Mouse (Mus musculus) lung, postnatal 36 days (tissue): ENCODE results near the gene Tbcd.

ENCODE experiments used
- DNase-seq: peaks from one replicate; pipeline ENCODE4 v3.0.0; 2022; ENCODE audit warnings: mixed read lengths

The Tbcd gene

GRCm38 (mm10) chr11:121543287-121543856 lies 91.6 kb downstream of the Tbcd start:
- no peak for DNase-seq

- peak; percentile 73 for DNase-seq
Observed at GRCm38 (mm10) chr11:121543922-121544321, 92.2 kb downstream of the Tbcd start.

DNA sequence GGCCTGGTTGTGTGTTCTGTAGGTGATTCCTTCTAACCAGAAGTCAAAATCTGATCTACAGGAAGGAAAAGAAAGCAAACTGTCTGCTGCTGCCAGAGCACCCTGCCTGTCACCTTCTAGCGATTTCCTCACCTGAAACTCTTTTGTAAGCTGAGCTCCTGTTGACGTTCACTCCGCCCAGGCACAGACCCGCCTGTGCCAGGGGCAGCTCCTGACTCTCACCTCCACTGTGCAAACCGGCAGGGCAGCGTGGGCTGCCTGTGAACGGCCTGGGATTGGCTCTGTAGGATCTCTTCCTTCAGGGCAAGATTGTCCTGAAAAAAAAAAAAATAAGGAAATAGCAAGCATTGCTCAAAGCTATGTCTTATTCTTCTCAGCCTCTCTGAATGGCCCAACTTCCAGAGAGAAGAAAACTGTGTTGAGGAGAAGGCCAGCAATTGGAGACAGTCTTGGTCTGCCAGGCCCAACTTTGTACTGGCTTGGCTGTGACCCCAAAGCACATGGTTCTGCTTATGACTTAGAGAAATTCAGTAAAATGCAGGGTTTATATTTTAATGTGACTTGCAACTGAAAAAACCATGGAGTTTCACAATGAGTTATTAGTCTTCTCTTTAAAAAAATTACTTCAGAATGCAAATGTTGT lies 93.1 kb downstream of the Tbcd start:
- peak; percentile 52 for DNase-seq

- no peak for DNase-seq
Observed at GRCm38 (mm10) chr11:121545398-121546034, 93.8 kb downstream of the Tbcd start.

GRCm38 (mm10) chr11:121547234-121547633 lies 95.5 kb downstream of the Tbcd start:
- no peak for DNase-seq

DNA sequence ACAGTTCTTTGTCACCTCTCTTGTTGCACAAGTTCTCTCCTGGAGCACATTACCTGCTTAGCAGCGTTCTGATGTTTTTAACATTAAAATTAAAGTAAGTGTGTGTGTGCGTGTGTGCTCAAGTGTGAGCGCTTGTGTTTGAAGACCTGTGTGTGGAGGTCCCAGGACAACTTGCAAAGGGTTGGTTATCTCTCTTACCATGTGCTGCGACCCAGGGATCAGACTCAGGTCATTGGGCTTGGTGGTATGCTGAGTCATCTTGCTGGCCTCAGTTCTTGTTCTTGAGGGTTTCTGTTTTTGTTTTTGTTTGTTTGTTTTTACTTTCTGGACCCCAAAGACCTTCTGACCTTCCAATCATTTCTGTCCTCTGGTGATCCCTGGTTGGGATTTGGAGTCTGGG lies 96.2 kb downstream of the Tbcd start:
- DNase-seq = no peak

DNA sequence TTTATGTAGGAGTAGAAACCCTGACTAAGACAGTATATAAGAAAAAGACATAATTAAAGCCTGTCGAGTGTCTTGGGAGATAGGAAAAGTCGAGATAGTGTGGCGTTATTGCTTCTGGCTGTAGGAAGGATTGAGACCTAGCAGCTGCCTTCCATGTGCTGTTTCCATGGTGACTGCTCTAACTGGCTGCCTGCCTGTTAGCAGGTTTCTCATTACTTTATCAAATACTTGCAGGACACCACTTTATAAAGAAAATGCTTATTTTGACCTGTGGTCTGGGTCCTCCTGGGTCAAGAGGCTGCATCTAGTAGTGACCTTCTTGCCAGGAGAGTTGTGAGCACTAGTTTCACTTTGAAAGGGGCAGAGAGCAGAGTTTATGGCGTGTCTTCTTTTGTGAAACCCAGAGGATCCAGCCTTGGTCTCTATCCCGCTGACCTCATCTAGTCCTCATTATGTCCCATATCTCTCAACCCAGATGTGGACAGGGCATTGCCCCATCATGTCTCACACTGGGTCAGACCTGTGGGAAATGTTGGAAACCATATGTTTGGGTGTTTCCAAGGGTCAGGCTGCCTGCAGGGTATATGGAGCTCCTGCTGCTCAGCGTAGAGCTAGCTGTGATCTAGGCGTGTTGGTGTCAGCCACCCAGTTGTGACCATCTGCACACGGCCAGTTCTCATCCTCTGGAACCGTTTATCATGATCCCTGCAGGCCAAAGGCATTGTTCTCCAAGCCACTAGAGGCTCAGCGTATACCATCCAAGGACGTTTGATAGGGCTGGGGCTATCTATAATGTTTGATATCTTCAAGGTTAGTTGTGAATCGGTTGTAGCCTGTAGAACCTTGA lies 97.5 kb downstream of the Tbcd start:
- DNase-seq = no peak

DNA sequence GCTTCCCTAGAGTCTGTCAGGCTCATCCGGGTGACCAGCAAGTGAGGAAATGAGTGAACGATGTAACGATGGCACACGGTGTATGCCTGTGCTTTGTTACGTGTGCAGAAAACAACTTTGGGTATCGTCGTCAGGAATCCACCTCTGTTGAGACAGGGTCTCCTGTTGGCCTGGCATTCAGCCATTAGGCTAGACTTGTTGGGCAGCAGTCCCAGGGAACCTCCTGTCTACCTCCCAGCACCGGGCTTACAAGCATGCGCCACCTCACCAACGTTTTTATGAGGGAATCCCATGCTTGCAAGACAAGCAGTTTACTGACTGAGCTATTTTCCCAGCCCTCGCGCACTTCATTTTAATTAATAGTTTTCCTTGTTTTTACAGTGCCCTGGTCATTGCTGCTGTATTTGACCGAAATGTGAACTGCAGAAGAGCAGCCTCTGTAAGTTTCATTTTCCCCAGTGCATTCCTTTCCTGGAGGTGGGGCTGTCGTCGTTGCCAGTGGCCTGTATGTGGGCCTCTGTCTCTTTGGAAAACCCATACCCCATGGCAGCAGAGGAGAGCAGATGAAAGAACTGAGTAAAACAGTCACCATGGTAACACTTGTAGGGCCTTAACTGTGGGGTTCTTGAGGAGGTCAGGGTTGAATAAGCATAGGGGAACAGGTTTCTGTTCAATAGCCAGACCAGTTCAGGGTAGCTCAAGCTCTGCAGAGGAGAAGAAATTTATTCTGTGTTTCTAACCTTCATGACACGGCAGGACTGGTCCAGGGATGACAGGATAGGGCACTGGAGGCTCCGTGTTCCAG lies 98.3 kb downstream of the Tbcd start:
- no peak for DNase-seq

GRCm38 (mm10) chr11:121551206-121551799 lies 99.6 kb downstream of the Tbcd start:
- DNase-seq = no peak

DNA sequence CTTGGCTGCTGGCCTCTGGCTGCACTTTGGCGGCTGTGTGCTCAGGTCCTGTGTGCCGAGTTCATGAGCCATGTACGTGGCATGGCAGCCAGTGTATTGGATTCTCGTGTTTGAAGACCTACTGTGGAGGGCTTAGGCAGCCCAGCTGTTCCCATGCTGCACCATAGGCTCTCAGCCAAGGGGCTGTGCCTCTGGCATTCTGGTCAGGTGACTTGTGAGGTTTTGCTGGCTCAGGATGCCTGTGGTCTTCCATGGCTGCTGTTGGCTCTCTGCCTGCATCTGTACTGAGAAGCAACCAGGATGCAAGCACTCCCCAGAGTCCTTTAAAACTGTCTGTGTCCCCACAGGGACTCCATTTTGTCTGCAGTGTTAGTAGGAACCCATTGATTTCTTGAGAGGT lies 100.4 kb downstream of the Tbcd start:
- DNase-seq = no peak

DNA sequence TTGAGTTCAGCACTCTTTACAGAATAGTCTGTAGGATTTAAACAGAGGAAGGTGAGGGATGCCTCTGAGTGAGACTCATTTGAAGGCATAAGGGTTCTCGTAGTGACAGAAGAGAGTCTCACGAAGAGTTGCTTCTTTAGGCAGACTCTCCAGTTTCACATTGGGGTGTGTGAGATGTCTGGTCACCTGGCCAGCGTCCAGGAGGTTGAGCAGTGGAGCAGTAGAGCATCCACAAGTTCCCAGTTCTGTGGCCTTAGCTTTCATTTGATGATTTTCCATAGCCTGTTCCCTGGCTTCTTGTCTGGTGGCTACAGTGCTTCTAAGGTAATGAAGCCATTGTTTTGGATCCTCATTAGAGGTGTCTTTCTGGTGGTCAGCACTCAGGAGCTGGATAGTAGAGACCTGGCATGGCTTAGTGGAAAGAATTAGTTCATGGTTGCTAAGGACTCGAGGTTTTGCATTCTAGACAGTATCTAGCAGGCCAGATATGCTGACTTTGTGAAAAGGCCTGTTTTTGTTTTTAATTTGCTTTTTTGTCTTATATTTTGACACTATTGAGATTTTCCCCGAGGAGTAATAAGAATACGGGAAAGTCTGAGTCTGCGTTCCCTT lies 101.2 kb downstream of the Tbcd start:
- no peak for DNase-seq

DNA sequence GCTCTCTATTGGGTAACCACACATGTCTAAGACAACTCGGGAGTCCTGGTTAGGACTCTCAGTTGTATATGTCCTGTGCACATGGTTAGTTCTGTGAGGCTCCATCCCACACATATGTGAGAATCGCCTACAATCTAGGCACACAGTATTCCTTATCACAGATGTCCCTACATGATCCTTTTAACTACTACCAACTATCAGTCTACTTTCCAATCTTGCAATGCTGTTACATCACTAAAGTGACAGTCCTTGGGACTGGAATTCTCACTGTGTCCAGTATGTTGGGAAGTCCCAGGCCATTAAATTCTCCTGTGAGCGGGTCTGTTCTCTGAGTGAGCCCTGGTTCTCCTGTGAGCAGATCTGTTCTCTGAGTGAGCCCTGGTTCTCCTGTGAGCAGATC lies 101.7 kb downstream of the Tbcd start:
- no peak for DNase-seq

GRCm38 (mm10) chr11:121556727-121557126 lies 105.0 kb downstream of the Tbcd start:
- no peak for DNase-seq

- DNase-seq = no peak
Observed at GRCm38 (mm10) chr11:121557946-121558345, 106.2 kb downstream of the Tbcd start.

GRCm38 (mm10) chr11:121558522-121558921 lies 106.8 kb downstream of the Tbcd start:
- no peak for DNase-seq

GRCm38 (mm10) chr11:121559527-121560293 lies 108.0 kb downstream of the Tbcd start:
- DNase-seq = no peak

DNA sequence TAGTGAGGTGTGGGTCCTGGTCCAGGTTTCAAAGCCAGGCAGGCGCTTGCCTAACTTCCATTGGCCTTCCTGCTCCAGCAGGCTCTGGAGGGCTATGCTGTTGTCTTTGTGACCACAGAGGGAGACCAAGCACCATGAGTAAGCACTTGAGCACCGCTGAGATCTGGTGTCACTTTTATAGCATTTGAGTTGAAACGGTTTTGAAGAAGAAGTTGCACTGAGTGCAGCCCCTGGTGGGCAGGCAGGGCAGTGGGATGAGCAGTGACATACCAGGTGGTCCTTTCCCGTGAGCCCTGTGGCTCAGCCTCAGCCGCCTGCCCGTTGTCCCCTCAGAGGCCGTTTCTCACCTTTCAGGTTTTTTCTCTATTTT lies 108.5 kb downstream of the Tbcd start:
- DNase-seq = no peak

DNA sequence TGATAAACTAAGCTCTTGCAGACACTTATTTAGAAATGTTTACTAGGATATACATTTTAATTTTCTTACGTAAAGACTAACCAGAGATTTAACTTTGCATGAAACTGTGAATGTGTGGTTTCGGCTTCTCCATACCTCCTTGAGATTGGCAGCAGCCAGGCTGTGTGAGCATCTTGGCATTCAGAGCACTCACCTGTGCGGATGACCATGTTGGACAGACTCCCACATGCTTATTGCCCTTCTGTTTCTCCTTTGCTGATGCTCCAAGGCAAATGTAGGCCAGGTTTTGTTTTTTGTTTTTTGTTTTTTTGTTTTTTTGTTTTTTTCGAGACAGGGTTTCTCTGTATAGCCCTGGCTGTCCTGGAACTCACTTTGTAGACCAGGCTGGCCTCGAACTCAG lies 111.6 kb downstream of the Tbcd start:
- no peak for DNase-seq

GRCm38 (mm10) chr11:121564265-121564664 lies 112.5 kb downstream of the Tbcd start:
- DNase-seq = no peak

GRCm38 (mm10) chr11:121581856-121582255 lies 130.1 kb downstream of the Tbcd start:
- no peak for DNase-seq

GRCm38 (mm10) chr11:121597254-121597653 lies 145.5 kb downstream of the Tbcd start:
- DNase-seq = no peak
